Mouse (Mus musculus): ENCODE data around the gene Rab3gap1.

Gene Rab3gap1

GRCm38 (mm10) chr1:127983274-127983993 is 114.9 kb downstream of the Rab3gap1 start:
- DNase-seq (ENCODE audit: low spot score in 2 of 2) = no peak

DNA sequence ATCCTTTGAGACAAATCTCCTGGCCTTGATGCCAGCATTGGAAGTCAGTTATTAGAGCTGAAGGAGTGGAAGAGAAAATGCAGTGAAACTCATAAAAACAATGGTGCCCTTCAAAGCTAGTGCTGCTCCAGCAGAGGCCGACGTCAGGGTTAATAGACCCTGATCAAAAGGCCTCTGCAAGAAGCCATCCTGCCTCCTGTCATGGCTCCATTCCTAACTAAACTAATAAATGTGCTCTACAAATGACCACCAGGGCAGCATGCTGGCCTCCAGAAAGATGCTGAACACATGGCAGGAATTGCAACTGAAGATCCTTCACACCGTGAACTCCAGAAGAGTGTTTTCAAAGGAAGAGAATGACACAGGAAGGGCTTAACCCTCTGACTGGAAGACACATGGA is 116.8 kb downstream of the Rab3gap1 start:
- DNase-seq (ENCODE audit: low spot score in 2 of 2) = no peak

DNA sequence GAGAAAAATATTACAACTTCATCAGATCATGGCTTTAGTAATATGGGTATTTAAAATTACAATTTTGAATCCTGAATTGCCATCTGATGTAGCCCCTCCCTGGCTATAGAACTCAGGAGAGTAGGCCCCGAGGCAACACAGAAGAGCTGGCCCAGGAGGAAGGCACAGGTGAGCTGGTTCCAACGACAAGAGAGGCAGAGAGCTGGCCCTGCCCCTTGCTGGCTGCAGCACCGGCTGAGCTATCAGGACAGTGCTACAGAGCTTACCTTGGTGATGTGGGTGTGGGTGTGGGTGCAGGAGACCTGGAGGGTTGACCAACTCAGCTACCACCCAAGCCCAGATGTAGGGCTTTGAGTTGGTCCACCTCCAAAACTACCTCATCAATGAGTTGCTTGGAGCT is 119.7 kb downstream of the Rab3gap1 start:
- no peak for DNase-seq (ENCODE audit: low spot score in 2 of 2)

DNA sequence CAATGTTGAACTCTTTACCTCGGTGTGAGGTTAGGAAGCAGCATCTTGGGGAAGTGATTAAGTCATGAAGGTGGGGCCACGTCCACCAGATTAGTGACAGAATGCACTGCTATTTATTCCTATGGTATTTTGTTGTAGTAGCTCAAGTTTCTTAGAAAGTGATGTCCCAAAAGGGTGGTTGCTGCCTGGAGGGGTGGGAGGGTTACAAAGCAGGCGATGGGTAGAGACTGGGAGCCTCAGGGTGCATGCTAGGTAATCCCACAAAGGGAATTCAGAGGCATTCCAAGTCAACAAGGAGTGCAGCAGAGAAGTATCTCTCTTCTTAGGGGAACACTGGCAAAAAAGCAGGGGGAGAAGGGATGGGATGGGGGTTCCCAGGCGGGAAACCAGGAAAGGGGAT is 120.8 kb downstream of the Rab3gap1 start:
- no peak for DNase-seq (ENCODE audit: low spot score in 2 of 2)

- peak; percentile 17 to 20 for DNase-seq (ENCODE audit: low spot score in 2 of 2)
These were observed 121.5 kb downstream of the Rab3gap1 start for GRCm38 (mm10) chr1:127989876-127990731.

Data from frontal cortex, postnatal 14 days (tissue).